Mouse (Mus musculus): ENCODE results near the gene Anks1. TPM values are rescaled to one million over a fixed set of nuclear protein-coding genes. Genes with fewer than 3 reads are reported as not detected.
A peak's percentile ranks its signal among the peaks of the same experiment; 100 is the strongest.

Anks1 gene
- polyA plus RNA-seq, 1 experiment from 2014 or later: 7.7 TPM

DNA sequence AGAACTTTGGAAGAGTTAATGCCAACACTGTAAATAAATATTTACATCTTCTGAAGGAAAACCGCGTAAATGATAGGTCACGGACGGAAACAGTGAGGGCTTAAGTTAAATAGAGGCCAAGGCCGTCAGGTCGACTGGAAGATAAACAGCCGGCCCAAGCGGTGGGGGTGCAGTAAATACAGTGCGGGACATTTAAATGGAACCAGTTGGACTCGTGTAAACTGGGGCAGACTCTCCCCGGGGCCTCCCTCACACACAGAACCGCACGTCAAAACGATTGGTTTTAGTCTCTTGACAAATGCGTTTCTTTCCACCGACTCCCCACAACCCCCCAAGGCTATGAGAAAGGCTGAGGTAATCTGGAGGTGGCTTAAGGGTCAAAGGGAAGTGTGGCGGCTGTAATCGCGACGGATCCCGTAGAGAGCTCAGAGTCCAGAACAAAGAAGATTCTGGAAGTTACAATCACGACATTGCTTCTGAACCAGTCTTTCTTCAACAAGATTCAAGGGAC, 175.3 kb downstream of the Anks1 start:
- peaks cover 29% of the 10 kb centered on the region for H3K4me1 ChIP-seq
- H3K27me3 ChIP-seq (replicated peaks): peaks cover 24% of the 10 kb centered on the region
- H3K27ac ChIP-seq (replicated peaks): no peak overlapping the region
- H3K4me2 ChIP-seq: peak overlapping the region; percentile 64; the same call in 1 of the 2 replicates
- H3K36me3 ChIP-seq: no peaks in the 10 kb centered on the region
- no peak for ATAC-seq (ENCODE audit: extremely low read depth, insufficient number of reproducible peaks, low FRiP score, low TSS enrichment)
- H3K4me3 ChIP-seq: no peak overlapping the region
- peak overlapping the region; percentile 58; the same call in 1 of the 2 replicates for H3K9ac ChIP-seq
- no peaks in the 10 kb centered on the region for H3K9me3 ChIP-seq
- 34% methylated on average over 22 of the region's 22 CpGs for WGBS

DNA sequence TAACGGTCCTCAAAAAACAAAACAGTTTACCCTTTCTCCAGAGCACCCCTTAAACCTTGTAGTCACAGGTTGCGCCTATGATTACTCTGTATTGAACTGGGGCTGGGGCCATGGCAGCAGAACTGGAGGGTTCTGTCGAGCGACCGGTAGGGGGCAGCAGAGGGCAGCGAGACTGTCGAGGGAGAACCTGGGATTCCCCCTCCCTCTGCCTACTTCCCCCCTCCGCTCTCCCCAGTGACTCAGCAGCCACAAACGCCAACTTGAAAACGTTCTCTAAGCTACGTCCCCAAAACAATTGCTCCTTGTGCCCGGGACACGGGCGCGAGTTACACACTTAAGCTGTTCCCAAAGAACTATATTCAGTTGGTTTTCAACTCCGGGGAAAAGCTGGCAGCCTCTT, 175.9 kb downstream of the Anks1 start:
- Histone ChIP-seq H3K27me3 (replicated peaks) (peaks cover 24% of the 10 kb centered on the region), H3K4me3 (peak overlapping the region; percentile 34), H3K9me3 (no peaks in the 10 kb centered on the region), H3K36me3 (no peaks in the 10 kb centered on the region), H3K9ac (peak overlapping the region; percentile 71), H3K4me2 (peak overlapping the region; percentile 64), H3K27ac (replicated peaks) (no peak overlapping the region), H3K4me1 (peaks cover 26% of the 10 kb centered on the region)
- ATAC-seq (ENCODE audit: extremely low read depth, insufficient number of reproducible peaks, low FRiP score, low TSS enrichment): 0 out of 2 replicates have a peak, but pooled peaks have one; percentile 15
- WGBS: 1% methylated on average over 16 of the region's 16 CpGs

DNA sequence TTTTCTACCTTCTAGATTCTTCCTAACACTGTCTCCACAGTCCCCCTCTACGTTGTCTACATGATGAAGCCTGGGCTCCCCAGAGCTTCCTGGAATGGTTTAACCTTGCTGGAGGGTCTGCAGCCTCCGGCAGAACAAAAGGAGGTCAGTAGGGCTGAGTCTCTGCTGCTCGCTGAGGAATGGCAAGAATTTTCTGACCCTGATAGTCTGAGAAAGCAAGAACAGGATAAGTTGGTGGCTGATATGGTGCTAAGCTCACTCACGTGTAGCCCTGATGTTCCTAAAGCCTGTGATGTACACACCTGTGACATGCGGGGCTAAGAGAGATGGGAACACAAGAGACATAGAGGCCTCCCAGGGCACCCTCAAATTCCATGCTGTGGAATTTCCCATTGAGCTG, 178.3 kb downstream of the Anks1 start:
- peak overlapping the region; percentile 61 for H3K27ac ChIP-seq (replicated peaks)
- no peak overlapping the region for H3K4me2 ChIP-seq
- no peaks in the 10 kb centered on the region for H3K36me3 ChIP-seq

DNA sequence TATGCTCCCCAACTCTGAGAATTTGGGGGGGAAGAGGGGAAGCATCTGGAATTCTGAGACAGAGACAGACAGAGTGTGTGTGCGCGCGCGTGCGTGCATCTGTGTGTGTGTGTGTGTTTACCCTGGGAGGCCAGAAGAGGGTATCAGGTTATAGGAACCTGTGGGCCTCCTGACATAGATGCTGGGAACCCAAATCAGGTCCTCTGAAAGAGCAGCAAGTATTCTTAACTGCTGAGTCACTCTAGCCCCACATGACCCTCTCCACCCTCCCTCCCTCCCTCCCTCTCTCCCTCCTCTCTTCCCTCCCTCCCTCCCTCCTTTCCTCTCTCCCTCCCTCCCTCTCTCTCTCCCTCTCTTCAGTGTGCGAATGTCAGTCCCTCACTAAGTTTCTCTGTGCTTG, 179.6 kb downstream of the Anks1 start:
- H3K27me3 ChIP-seq (replicated peaks): peaks cover 10% of the 10 kb centered on the region
- H3K9ac ChIP-seq: no peak overlapping the region
- no peaks in the 10 kb centered on the region for H3K36me3 ChIP-seq
- H3K4me2 ChIP-seq: no peak overlapping the region
- no peak overlapping the region for H3K27ac ChIP-seq (replicated peaks)
- H3K4me1 ChIP-seq: peaks cover 17% of the 10 kb centered on the region
- ATAC-seq (ENCODE audit: extremely low read depth, insufficient number of reproducible peaks, low FRiP score, low TSS enrichment): no peak
- WGBS: 88% methylated on average over 6 of the region's 6 CpGs
- H3K4me3 ChIP-seq: no peak overlapping the region
- H3K9me3 ChIP-seq: peaks cover 5% of the 10 kb centered on the region; the same call in 1 of the 2 replicates

More for the DNA sequence above, 178.3 kb downstream of the Anks1 start:
- H3K4me3 ChIP-seq: no peak overlapping the region
- ATAC-seq (ENCODE audit: extremely low read depth, insufficient number of reproducible peaks, low FRiP score, low TSS enrichment): no peak
- H3K9me3 ChIP-seq: 0 out of 2 replicates have a peak, but pooled peaks cover 5% of the 10 kb centered on the region
- peaks cover 17% of the 10 kb centered on the region for H3K4me1 ChIP-seq
- peaks cover 16% of the 10 kb centered on the region for H3K27me3 ChIP-seq (replicated peaks)
- no peak overlapping the region; the same call in 1 of the 2 replicates for H3K9ac ChIP-seq
- whole genome bisulfite sequencing: 11% methylated on average over 5 of the region's 5 CpGs

DNA sequence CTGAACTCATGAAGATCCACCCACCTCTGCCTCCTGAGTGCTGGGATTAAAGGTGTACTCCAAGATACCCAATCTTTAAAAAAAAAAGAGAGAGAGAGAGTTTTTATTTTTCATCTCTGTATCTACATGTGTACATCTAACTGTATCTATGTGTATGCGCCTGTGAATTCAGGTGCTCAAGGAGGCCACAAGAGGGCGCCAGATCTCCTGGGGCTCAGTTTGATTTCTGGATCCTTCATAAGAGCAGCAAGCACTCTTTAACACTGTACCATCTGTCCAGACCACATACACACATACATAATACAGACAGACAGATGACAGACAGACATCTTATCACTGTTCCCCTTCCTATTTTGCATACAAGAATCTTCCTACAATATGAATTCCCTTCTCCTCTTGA, 183.2 kb downstream of the Anks1 start:
- WGBS: 74% methylated on average over 2 of the region's 2 CpGs
- ATAC-seq (ENCODE audit: extremely low read depth, insufficient number of reproducible peaks, low FRiP score, low TSS enrichment): no peak

DNA sequence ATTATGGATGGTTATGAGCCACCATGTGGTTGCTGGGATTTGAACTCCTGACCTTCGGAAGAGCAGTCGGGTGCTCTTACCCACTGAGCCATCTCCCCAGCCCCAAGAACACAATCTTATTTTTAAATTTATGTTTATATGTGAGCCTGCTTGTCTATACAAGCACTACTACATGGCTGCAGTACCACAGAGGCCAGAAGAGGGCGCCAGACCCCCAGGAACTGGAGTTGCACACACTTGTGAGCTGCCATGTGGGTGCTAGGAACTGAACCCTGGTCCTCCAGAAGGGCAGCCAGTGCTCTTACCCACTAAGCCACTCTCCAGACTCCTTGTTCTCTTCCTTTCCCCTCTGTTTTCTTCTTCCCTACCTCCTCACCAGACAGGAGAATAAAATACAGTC, 184.7 kb downstream of the Anks1 start:
- Histone ChIP-seq H3K9ac (no peak overlapping the region), H3K4me2 (no peak overlapping the region), H3K36me3 (no peaks in the 10 kb centered on the region), H3K9me3 (peaks cover 11% of the 10 kb centered on the region), H3K27me3 (replicated peaks) (peaks cover 5% of the 10 kb centered on the region; the same call in 1 of the 2 replicates), H3K4me1 (0 out of 2 replicates have a peak, but pooled peaks cover under 1% of the 10 kb centered on the region), H3K4me3 (no peak overlapping the region), H3K27ac (replicated peaks) (no peak overlapping the region)
- WGBS: 70% methylated on average over 3 of the region's 3 CpGs
- no peak for ATAC-seq (ENCODE audit: extremely low read depth, insufficient number of reproducible peaks, low FRiP score, low TSS enrichment)

More for the DNA sequence above, 183.2 kb downstream of the Anks1 start:
- Histone ChIP-seq H3K4me2 (no peak overlapping the region), H3K27me3 (replicated peaks) (no peaks in the 10 kb centered on the region), H3K4me3 (no peak overlapping the region), H3K4me1 (peaks cover 9% of the 10 kb centered on the region), H3K36me3 (no peaks in the 10 kb centered on the region), H3K9ac (no peak overlapping the region), H3K27ac (replicated peaks) (no peak overlapping the region), H3K9me3 (peaks cover 11% of the 10 kb centered on the region)

DNA sequence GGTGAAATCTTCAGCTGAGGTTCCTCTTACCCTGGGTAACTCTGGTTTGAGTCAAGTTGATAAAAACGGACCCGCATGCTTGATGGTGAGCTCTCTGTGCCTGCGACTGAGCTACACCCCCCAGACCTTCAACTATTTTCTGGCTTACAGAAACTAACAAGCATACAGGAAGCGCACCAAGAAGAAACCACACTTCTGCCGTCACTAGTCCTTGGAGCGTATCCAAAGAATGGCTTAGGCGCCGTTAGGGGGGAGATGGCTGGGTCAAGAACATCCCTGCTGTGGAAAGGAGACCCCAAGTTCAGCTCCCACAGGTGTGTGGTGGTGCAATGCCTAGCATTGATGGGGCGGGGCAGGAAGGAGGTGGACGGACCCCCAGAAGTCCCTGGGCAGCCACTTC, 187.3 kb downstream of the Anks1 start:
- Histone ChIP-seq H3K9me3 (peaks cover 11% of the 10 kb centered on the region), H3K9ac (no peak overlapping the region), H3K36me3 (no peaks in the 10 kb centered on the region), H3K27ac (replicated peaks) (no peak overlapping the region), H3K4me1 (0 out of 2 replicates have a peak, but pooled peaks cover 3% of the 10 kb centered on the region), H3K4me2 (no peak overlapping the region), H3K4me3 (no peak overlapping the region), H3K27me3 (replicated peaks) (peaks cover 5% of the 10 kb centered on the region; the same call in 1 of the 2 replicates)
- WGBS: 72% methylated on average over 10 of the region's 10 CpGs
- no peak for ATAC-seq (ENCODE audit: extremely low read depth, insufficient number of reproducible peaks, low FRiP score, low TSS enrichment)

DNA sequence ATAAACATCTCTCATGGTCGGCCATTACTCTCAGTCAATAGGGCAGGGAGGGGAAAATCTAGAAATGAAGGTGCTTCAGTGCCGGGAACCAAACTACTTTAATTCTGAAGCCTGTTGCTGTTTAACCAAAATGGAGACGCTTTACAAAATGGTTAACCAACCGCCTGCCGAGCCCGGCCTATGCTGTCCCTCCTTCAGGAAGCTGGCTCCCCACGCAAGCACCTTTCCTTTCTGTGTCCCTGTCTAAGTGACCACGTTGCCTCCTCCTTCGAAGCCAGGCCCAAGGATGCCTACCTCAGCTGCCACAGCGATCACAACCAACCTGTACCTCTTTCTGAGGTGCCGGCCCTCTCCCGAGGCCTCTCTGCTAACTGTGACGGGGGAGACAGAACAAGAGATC, 188.2 kb downstream of the Anks1 start:
- Histone ChIP-seq H3K9me3 (peaks cover 8% of the 10 kb centered on the region), H3K4me1 (0 out of 2 replicates have a peak, but pooled peaks cover 3% of the 10 kb centered on the region), H3K9ac (no peak overlapping the region), H3K27me3 (replicated peaks) (peaks cover 7% of the 10 kb centered on the region; the same call in 1 of the 2 replicates), H3K4me2 (no peak overlapping the region), H3K27ac (replicated peaks) (no peak overlapping the region), H3K36me3 (no peaks in the 10 kb centered on the region), H3K4me3 (no peak overlapping the region)
- WGBS: 78% methylated on average over 13 of the region's 13 CpGs
- ATAC-seq (ENCODE audit: extremely low read depth, insufficient number of reproducible peaks, low FRiP score, low TSS enrichment): no peak

DNA sequence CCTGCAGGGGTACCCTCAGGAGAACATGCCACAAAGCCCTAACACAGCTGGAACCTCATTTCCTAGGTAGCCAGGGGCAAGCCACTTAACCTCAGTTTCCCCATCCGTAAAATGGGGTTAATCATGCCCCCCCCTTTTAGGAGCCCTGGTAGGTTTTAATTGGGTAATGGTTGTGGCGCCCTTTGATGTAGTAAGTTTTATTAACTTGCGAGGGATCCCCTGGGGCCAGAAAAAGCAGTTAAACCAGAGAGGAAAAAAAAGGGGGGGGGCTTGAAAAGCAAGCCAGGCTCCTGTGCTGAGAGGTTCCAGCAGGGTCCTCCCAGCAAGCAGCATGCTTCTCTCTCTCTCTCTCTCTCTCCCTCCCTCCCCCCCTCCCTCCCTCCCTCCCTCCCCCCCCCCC, 190.0 kb downstream of the Anks1 start:
- WGBS: 60% methylated on average over 3 of the region's 3 CpGs
- H3K4me3 ChIP-seq: no peak overlapping the region
- ATAC-seq (ENCODE audit: extremely low read depth, insufficient number of reproducible peaks, low FRiP score, low TSS enrichment): no peak
- H3K27ac ChIP-seq (replicated peaks): no peak overlapping the region
- H3K27me3 ChIP-seq (replicated peaks): peaks cover 8% of the 10 kb centered on the region; the same call in 1 of the 2 replicates
- no peak overlapping the region for H3K9ac ChIP-seq
- H3K4me1 ChIP-seq: 0 out of 2 replicates have a peak, but pooled peaks cover 3% of the 10 kb centered on the region
- H3K9me3 ChIP-seq: peaks cover 2% of the 10 kb centered on the region
- no peaks in the 10 kb centered on the region for H3K36me3 ChIP-seq
- no peak overlapping the region for H3K4me2 ChIP-seq

DNA sequence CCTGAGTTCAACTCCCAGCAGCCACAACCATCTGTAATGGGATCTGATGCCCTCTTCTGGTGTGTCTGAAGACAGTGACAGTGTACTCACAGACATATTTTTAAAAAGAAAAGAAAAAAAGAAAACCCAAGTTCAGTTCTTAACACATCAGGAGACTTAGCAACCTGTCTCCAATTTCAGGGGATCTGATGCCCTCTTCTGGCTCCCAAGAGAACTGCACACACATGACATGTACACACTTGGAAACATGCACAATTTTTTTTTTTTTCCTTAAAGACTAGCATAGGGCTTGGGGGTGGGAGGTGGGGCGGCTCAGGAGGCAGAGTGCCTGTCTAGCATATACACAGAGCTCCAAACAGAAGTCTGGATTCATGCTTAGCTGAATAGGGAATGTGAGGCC, 191.6 kb downstream of the Anks1 start:
- WGBS: 80% methylated on average over 1 of the region's 1 CpGs
- H3K27me3 ChIP-seq (replicated peaks): peaks cover 8% of the 10 kb centered on the region; the same call in 1 of the 2 replicates

DNA sequence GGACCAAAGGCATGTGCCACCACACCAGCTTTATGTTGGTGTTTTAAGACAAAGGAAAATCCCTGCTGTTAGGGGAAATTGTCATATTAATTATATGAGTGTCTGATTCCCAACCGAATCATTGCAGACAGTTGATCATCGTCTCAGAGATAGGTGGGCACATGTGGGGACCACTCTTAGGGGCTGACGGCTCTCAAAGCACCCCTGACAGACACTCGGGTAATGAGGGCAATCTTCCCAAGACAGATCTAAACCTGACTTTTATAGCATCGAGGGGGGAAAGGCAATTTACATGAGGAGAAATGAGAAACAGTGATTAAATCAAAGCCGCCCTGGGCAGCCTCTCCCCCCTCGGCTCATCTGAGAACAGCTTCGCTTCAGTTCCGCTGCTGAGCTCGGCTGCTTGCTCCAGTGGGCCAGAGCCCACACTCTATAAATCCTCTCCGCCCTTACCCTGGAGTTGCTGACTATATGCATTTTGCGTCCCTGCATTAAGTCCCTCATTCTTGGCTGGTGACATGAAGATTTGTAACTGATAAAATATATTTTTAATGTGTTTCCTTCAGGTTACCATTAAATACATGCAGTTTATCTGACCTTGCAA, 192.3 kb downstream of the Anks1 start:
- Histone ChIP-seq H3K4me1 (0 out of 2 replicates have a peak, but pooled peaks cover 3% of the 10 kb centered on the region), H3K36me3 (no peaks in the 10 kb centered on the region), H3K4me3 (no peak overlapping the region), H3K9ac (no peak overlapping the region), H3K4me2 (no peak overlapping the region), H3K27ac (replicated peaks) (no peak overlapping the region), H3K9me3 (no peaks in the 10 kb centered on the region), H3K27me3 (replicated peaks) (peaks cover 8% of the 10 kb centered on the region; the same call in 1 of the 2 replicates)
- whole genome bisulfite sequencing: 64% methylated on average over 12 of the region's 12 CpGs
- no peak for ATAC-seq (ENCODE audit: extremely low read depth, insufficient number of reproducible peaks, low FRiP score, low TSS enrichment)

More for the DNA sequence above, 191.6 kb downstream of the Anks1 start:
- no peaks in the 10 kb centered on the region for H3K36me3 ChIP-seq
- H3K4me2 ChIP-seq: no peak overlapping the region
- ATAC-seq (ENCODE audit: extremely low read depth, insufficient number of reproducible peaks, low FRiP score, low TSS enrichment): no peak
- no peaks in the 10 kb centered on the region for H3K9me3 ChIP-seq
- 0 out of 2 replicates have a peak, but pooled peaks cover 3% of the 10 kb centered on the region for H3K4me1 ChIP-seq
- H3K9ac ChIP-seq: no peak overlapping the region
- H3K27ac ChIP-seq (replicated peaks): no peak overlapping the region
- no peak overlapping the region for H3K4me3 ChIP-seq
